Mouse (Mus musculus): ENCODE data around the gene Canx. TPM values are rescaled to one million over a fixed set of nuclear protein-coding genes. Genes with fewer than 3 reads are reported as not detected.

Canx gene
- polyA plus RNA-seq, 1 experiment from 2014 or later: 292 TPM

DNA sequence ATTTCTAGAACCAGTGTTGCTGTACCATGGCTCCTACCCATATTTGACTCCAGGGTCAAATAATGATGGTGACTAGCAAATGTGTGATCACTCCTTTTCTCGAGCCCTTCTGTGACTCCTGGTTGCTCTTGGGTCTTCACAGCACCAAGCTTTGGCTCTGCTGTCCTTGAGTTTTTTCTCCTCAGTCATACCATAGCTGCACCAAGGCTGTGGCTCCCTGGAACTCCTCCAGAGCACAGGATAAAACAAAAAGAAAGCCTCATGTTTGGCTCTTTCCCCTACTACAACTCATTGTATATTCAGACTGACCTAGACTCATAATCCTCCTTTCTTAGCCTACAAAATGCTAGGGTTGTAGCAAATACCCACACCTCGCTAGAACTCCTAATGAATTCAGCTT, 52.7 kb downstream of the Canx start:
- no peaks in the 10 kb centered on the region for H3K4me1 ChIP-seq (replicated peaks)
- no peak overlapping the region for H3K9ac ChIP-seq (replicated peaks)
- H3K27me3 ChIP-seq: no peaks in the 10 kb centered on the region
- no peak for ATAC-seq (ENCODE audit: insufficient number of reproducible peaks, insufficient read depth, low FRiP score, low TSS enrichment, low read depth)
- H3K36me3 ChIP-seq: peaks cover 37% of the 10 kb centered on the region; the same call in 1 of the 2 replicates
- 94% methylated on average over 2 of the region's 2 CpGs for WGBS
- no peak overlapping the region for H3K27ac ChIP-seq
- H3K4me2 ChIP-seq: no peak overlapping the region
- no peaks in the 10 kb centered on the region for H3K9me3 ChIP-seq
- no peak overlapping the region for H3K4me3 ChIP-seq (replicated peaks)

DNA sequence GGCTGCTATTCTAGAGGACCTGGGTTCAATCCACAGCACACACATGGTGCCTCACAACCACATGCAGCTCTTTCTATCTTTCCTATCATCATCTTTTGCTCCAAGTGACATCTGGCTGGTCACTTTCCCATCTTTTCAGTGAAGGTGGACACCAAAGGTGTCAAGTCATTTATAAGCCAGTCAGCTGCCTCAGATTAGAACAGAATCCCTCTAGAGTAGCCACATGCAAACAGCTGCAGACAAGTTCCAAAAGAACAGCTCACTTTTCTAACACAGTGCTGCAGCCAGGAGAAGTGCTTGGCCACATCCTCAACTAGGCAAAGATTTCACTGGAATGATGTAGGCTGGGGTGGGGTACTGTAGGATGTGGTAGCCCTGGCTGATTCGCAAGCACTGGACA, 55.6 kb downstream of the Canx start:
- Histone ChIP-seq H3K9ac (replicated peaks) (no peak overlapping the region), H3K9me3 (no peaks in the 10 kb centered on the region), H3K36me3 (peaks cover 47% of the 10 kb centered on the region), H3K4me3 (replicated peaks) (no peak overlapping the region), H3K4me2 (no peak overlapping the region), H3K4me1 (replicated peaks) (no peaks in the 10 kb centered on the region), H3K27me3 (no peaks in the 10 kb centered on the region), H3K27ac (no peak overlapping the region)
- ATAC-seq (ENCODE audit: insufficient number of reproducible peaks, insufficient read depth, low FRiP score, low TSS enrichment, low read depth): no peak
- 96% methylated on average over 1 of the region's 1 CpGs for WGBS

DNA sequence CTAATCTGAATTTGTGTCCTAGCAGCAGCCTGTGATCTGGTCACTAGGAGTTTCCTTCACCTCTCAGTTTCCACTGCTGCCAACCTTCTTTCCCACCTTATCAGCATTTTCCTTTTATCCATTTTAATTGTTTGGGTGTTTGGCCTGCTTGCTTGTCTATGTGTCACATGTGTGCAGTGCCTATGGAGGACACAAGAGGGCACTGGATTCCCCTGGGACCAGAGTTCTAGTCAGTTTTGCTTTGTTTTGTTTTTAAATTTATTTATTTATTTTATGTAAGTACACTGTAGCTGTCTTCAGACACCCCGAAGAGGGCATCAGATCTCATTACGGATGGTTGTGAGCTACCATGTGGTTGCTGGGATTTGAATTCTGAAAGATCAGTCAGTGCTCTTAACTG, 56.3 kb downstream of the Canx start:
- no peak for ATAC-seq (ENCODE audit: insufficient number of reproducible peaks, insufficient read depth, low FRiP score, low TSS enrichment, low read depth)
- no peaks in the 10 kb centered on the region for H3K9me3 ChIP-seq
- peaks cover 50% of the 10 kb centered on the region for H3K36me3 ChIP-seq
- H3K4me3 ChIP-seq (replicated peaks): no peak overlapping the region
- no peak overlapping the region for H3K4me2 ChIP-seq
- no peak overlapping the region for H3K9ac ChIP-seq (replicated peaks)
- H3K27ac ChIP-seq: no peak overlapping the region
- WGBS: 86% methylated on average over 2 of the region's 2 CpGs
- no peaks in the 10 kb centered on the region for H3K4me1 ChIP-seq (replicated peaks)
- H3K27me3 ChIP-seq: no peaks in the 10 kb centered on the region

DNA sequence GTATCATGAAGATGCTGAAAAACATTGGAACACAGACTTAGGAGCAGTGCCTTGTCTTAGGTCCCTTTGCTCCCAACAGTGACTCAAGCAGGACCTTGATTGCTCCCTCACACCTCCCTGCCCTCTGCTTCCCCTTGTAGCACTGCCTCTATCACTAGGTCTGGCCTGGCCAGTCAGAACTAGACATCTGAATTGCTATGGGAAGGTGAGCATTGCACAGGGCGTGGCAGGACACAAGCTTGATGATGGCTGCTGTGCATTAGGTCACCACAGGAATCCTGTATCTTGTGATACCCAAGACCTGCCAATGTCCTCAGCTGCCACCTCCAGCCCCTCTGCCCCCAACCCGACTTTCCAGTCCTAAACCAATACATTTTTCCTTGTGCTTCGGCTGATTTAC, 58.5 kb downstream of the Canx start:
- no peak overlapping the region for H3K27ac ChIP-seq
- H3K36me3 ChIP-seq: peaks cover 68% of the 10 kb centered on the region
- WGBS: 94% methylated on average over 3 of the region's 3 CpGs
- no peaks in the 10 kb centered on the region for H3K4me1 ChIP-seq (replicated peaks)
- no peak overlapping the region for H3K4me3 ChIP-seq (replicated peaks)
- no peak overlapping the region for H3K4me2 ChIP-seq
- H3K9me3 ChIP-seq: no peaks in the 10 kb centered on the region
- no peaks in the 10 kb centered on the region for H3K27me3 ChIP-seq
- no peak for ATAC-seq (ENCODE audit: insufficient number of reproducible peaks, insufficient read depth, low FRiP score, low TSS enrichment, low read depth)
- no peak overlapping the region for H3K9ac ChIP-seq (replicated peaks)

DNA sequence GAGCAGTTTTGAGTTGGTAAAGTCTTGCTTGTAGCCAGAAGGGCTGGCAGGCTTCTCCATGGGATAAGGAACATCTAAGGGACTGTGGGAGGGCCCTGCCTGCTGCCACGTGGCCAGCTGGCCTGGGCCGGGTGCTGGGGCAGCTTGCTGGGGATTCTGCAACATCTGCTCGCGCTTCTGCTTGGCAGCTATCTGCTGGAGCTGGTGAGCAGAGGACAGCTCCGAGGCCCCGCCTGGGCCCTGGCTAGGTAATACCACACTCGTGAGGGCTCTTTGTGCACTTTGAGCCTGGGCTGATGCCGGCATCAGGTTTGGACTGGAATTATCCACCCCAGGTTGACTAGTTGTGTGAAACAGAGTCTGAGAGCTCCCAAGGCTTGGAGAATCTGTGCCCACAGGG, 59.5 kb downstream of the Canx start:
- no peak for ATAC-seq (ENCODE audit: insufficient number of reproducible peaks, insufficient read depth, low FRiP score, low TSS enrichment, low read depth)
- H3K9ac ChIP-seq (replicated peaks): no peak overlapping the region
- H3K27me3 ChIP-seq: no peaks in the 10 kb centered on the region
- no peak overlapping the region for H3K27ac ChIP-seq
- H3K4me2 ChIP-seq: no peak overlapping the region
- no peaks in the 10 kb centered on the region for H3K4me1 ChIP-seq (replicated peaks)
- 83% methylated on average over 8 of the region's 8 CpGs for whole genome bisulfite sequencing
- no peaks in the 10 kb centered on the region for H3K9me3 ChIP-seq
- H3K4me3 ChIP-seq (replicated peaks): no peak overlapping the region
- peaks cover 78% of the 10 kb centered on the region for H3K36me3 ChIP-seq

DNA sequence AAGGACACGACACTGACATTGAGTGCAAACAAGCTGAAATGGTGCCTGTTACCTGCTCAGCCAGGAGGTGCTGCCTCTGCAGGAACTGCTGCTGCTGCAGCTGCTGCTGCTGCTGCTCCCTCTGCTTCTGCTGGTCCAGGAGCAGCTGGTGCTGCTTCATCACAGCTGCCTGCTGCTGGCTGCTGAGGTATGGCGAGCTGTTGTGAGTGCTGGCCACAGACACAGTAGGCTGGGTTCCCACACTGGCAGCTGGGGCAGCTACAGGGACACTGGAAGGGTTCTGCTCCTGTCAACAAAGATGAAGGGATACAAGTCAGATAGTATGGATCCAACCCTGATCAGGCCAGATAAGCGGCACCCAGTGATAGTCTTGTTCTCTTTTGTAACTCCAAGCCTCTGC, 62.3 kb downstream of the Canx start:
- WGBS: 91% methylated on average over 3 of the region's 3 CpGs
- ATAC-seq (ENCODE audit: insufficient number of reproducible peaks, insufficient read depth, low FRiP score, low TSS enrichment, low read depth): no peak
- Histone ChIP-seq H3K4me2 (no peak overlapping the region), H3K9me3 (no peaks in the 10 kb centered on the region), H3K27ac (no peak overlapping the region), H3K4me3 (replicated peaks) (no peak overlapping the region), H3K9ac (replicated peaks) (no peak overlapping the region), H3K27me3 (no peaks in the 10 kb centered on the region), H3K4me1 (replicated peaks) (no peaks in the 10 kb centered on the region), H3K36me3 (peaks cover 94% of the 10 kb centered on the region)

DNA sequence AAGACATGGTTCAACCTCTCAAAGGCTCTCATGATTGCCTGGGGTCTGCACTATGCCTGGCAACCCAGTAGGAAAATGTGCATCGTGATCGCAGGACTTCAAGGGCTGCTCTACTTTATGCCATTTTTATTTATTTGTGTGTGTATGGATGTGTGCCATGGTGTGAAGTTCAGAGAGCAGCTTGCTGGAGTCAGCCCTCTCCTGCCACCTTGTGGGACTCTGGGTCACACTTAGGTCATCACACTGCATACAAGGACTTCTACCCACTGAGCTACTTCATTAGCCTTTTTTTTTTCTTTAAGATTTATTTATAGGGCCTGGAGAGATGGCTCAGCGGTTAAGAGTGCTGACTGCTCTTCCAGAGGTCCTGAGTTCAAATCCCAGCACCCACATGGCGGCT, 63.5 kb downstream of the Canx start:
- H3K9me3 ChIP-seq: no peaks in the 10 kb centered on the region
- peaks cover 98% of the 10 kb centered on the region for H3K36me3 ChIP-seq
- no peak overlapping the region for H3K27ac ChIP-seq
- no peak for ATAC-seq (ENCODE audit: insufficient number of reproducible peaks, insufficient read depth, low FRiP score, low TSS enrichment, low read depth)
- no peak overlapping the region for H3K4me3 ChIP-seq (replicated peaks)
- WGBS: 88% methylated on average over 4 of the region's 4 CpGs
- no peaks in the 10 kb centered on the region for H3K4me1 ChIP-seq (replicated peaks)
- no peak overlapping the region for H3K9ac ChIP-seq (replicated peaks)
- H3K27me3 ChIP-seq: no peaks in the 10 kb centered on the region
- no peak overlapping the region for H3K4me2 ChIP-seq

DNA sequence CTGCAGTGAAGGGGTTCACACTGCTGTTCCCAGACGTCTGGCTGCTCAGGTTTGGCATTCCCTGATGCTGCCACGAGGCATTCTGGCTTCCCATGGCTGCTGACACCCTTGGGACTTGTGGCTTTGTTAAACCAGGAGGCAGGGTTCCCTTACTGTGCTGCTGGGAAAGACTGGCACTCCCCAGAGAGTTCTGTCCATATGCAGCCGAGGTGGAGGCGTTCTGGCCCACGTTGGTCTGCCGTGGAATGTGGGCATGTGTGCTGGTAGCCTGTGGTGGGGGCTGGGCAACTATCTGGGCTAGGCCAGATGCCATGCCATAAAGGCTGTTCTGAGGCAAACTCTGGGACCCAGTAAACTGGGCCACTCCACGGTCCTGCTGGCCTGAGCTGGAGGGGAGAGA, 67.2 kb downstream of the Canx start:
- H3K4me2 ChIP-seq: no peak overlapping the region
- ATAC-seq (ENCODE audit: insufficient number of reproducible peaks, insufficient read depth, low FRiP score, low TSS enrichment, low read depth): 0 out of 2 replicates have a peak, but pooled peaks have one; percentile 37

DNA sequence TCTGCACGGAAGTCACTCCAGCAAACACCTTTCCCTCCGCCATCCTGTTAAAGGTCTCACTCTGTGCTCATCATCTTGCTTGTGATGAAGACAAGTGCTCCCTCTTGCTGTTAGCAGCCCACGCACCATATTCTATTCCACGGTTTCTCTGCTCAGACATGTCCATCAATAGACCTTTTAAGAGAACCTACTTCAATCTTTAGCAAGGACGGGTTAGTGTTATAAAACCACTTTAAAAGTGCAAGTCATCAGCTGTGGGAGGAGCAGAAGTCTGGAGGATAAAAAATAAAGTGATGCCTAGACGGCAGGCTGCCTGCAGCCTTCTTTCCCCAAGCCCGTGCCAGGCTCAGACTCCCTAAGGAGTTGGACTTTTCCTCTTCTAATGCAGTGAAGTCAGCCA, 68.9 kb downstream of the Canx start:
- Histone ChIP-seq H3K27ac (no peak overlapping the region), H3K36me3 (peaks cover 59% of the 10 kb centered on the region), H3K9me3 (no peaks in the 10 kb centered on the region), H3K9ac (replicated peaks) (no peak overlapping the region), H3K4me3 (replicated peaks) (no peak overlapping the region), H3K4me2 (no peak overlapping the region), H3K4me1 (replicated peaks) (peaks cover 20% of the 10 kb centered on the region), H3K27me3 (no peaks in the 10 kb centered on the region)
- 83% methylated on average over 7 of the region's 7 CpGs for WGBS
- no peak for ATAC-seq (ENCODE audit: insufficient number of reproducible peaks, insufficient read depth, low FRiP score, low TSS enrichment, low read depth)

More for the DNA sequence above, 67.2 kb downstream of the Canx start:
- Histone ChIP-seq H3K36me3 (peaks cover 76% of the 10 kb centered on the region), H3K4me1 (replicated peaks) (peaks cover 8% of the 10 kb centered on the region), H3K27ac (no peak overlapping the region), H3K9me3 (no peaks in the 10 kb centered on the region), H3K4me3 (replicated peaks) (no peak overlapping the region), H3K9ac (replicated peaks) (no peak overlapping the region), H3K27me3 (no peaks in the 10 kb centered on the region)
- 81% methylated on average over 7 of the region's 7 CpGs for WGBS

DNA sequence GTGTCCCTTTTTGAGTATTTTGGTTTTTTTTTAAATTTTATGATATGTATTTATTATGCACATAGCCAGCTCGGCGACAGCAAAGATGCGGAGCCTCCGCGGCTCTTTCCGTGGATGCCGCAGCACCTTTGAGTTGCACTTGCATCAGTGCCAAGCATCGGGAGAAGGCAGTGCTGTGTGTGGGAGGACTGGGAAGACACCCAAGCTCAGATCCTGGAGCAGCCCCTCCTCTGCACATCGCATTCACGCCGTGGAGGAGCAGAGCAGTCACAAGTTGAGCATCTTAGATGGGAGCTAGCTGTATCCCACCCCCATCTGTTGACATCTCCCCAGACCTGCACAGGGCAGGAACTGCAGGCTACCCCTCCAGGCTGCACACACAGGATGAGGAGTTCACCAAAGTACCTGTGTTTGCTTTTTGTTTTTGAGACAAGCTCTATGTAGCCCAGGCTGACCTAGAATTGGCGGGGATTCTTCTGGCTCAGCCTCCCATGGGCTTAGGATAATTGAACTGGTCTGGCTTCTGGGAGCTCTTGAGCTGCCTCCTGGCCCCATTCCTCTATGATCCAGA, 71.4 kb downstream of the Canx start:
- WGBS: 85% methylated on average over 12 of the region's 12 CpGs
- H3K27me3 ChIP-seq: no peaks in the 10 kb centered on the region

DNA sequence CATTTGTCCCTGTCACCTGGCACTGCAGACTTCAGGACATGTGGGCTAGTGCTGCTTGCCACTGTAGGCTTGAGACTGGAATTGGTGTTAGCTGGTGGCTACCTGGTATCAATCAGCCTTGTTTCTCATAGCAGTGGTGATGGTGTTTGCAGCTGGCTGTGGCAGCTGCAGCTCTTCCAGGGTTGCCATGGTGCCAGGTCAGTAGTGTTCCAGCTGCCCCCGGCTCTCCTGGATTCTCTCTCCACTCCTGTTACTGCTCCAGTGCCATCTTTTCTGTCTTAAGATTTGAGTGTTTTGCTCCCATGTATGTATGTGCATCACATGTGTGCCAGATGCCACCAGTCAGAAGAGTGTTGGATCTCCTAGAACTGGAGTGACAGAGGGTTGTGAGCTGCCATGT, 72.1 kb downstream of the Canx start:
- ATAC-seq (ENCODE audit: insufficient number of reproducible peaks, insufficient read depth, low FRiP score, low TSS enrichment, low read depth): no peak
- H3K9ac ChIP-seq (replicated peaks): no peak overlapping the region
- 52% methylated on average over 1 of the region's 1 CpGs for WGBS
- no peaks in the 10 kb centered on the region for H3K27me3 ChIP-seq
- no peak overlapping the region for H3K4me3 ChIP-seq (replicated peaks)
- peaks cover 20% of the 10 kb centered on the region for H3K4me1 ChIP-seq (replicated peaks)
- H3K36me3 ChIP-seq: peaks cover 27% of the 10 kb centered on the region
- H3K4me2 ChIP-seq: no peak overlapping the region
- H3K27ac ChIP-seq: peak overlapping the region; percentile 62; the same call in 1 of the 2 replicates
- no peaks in the 10 kb centered on the region for H3K9me3 ChIP-seq

More for the DNA sequence above, 71.4 kb downstream of the Canx start:
- no peak overlapping the region for H3K4me3 ChIP-seq (replicated peaks)
- H3K36me3 ChIP-seq: peaks cover 34% of the 10 kb centered on the region
- no peak overlapping the region for H3K27ac ChIP-seq
- no peaks in the 10 kb centered on the region for H3K9me3 ChIP-seq
- no peak for ATAC-seq (ENCODE audit: insufficient number of reproducible peaks, insufficient read depth, low FRiP score, low TSS enrichment, low read depth)
- H3K4me1 ChIP-seq (replicated peaks): peaks cover 20% of the 10 kb centered on the region
- H3K4me2 ChIP-seq: no peak overlapping the region
- H3K9ac ChIP-seq (replicated peaks): no peak overlapping the region

DNA sequence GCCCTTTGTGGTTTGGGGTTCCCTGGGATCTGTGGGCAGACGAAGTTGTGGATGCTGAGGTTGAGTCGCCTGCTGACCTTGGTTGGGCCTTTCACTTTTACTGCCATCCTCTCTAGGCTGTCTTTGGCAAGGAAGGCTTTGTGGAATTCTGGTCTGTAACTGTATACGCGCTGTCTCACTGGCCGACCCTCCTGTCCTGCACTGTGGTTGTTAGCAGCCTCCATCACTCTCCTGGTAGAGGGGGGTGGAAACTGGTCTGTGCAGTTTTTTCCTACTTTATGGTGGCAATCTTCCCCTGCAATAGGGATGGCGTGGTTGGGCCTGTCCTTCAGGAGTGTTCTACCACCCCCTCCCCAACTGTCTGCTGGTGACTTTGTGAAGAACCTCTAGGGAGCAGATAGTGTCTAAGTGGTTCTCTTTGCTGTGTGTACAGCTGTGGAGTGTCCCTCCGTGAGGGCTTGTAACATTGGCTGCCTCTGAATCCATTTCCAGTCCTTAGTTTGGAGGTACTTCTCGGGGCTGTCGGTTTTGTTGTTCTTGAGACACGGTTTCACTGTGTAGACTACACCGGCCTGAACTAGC, 72.7 kb downstream of the Canx start:
- Histone ChIP-seq H3K27ac (peak overlapping the region; percentile 62), H3K27me3 (no peaks in the 10 kb centered on the region)
- peak; percentile 63 for ATAC-seq (ENCODE audit: insufficient number of reproducible peaks, insufficient read depth, low FRiP score, low TSS enrichment, low read depth)

More for the DNA sequence above, 72.7 kb downstream of the Canx start:
- WGBS: 47% methylated on average over 11 of the region's 11 CpGs
- Histone ChIP-seq H3K9ac (replicated peaks) (peak overlapping the region; percentile 27; the same call in 1 of the 2 replicates), H3K36me3 (peaks cover 21% of the 10 kb centered on the region), H3K9me3 (no peaks in the 10 kb centered on the region), H3K4me3 (replicated peaks) (no peak overlapping the region), H3K4me2 (no peak overlapping the region), H3K4me1 (replicated peaks) (peaks cover 20% of the 10 kb centered on the region)

Data from limb, embryonic 12.5 days (tissue).